Comparison of ENCODE assay signal across 9 mouse cellular contexts in the genomic region with DNA sequence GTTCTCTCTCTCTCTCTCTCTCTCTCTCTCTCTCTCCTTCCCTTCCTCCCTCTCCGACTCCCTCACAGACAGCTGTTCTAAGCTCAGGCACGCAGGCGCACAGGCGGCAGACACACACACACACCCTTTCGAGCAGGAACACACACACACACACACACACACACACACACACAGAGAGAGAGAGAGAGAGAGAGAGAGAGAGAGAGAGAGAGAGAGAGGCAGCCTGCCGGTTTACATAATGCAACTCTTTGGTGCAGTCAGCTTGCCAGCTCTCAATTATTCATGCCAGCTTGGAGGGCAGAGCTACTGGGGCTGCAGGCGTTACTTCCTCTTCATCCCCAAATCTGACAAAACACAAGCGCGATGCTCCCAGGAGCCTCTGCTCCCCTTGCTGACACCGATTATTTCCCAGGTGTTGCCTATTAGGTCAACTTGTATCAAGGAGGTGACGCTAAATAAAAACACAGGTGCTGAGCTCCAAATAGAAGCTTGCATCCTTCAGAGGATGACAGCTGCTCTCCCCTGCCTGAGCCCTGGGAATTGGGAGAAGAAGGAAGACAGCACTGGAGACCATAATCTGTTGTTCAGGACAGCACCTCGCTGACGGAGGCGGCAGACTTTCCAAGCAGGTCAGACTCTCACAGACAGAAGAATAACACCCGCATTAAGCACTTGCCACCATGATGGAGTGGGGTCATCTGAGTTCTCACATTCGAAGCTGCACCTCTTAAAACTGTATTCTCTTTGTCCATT.
A peak's percentile ranks its signal among the peaks of the same experiment; 100 is the strongest.
DNase-seq lines count a peak whose midpoint lies in the region; ATAC-seq lines count a peak whose summit lies in the region.
"Had no signal": no experiment of that assay in that cellular context is flagged by ENCODE, and none has a peak within 500 bp of the region (broad histone marks: within the 10 kb centered on the region; RNA-seq: fewer than 3 reads in every experiment).

No protein-coding gene starts in this region.

- peak overlapping the region; percentile 44 for H3K4me3 ChIP-seq in heart, embryonic 13.5 days

- peak; percentile 93 for DNase-seq in heart, adult 11 months
- no peak for DNase-seq in heart, adult 8-10 months (ENCODE audit: low spot score)
- DNase-seq in embryo, embryonic 11.5 days (ENCODE audit: low read depth, low spot score), result peak; percentile 26
- DNase-seq in layer of hippocampus, adult 9-11 months, result peak; percentile 89
- peak; percentile 67 for DNase-seq in lung, postnatal 10 days
- DNase-seq in right cerebral cortex, adult 18-20 months, result peak; percentile 87

- no peaks in the 10 kb centered on the region for H3K27me3 ChIP-seq in heart, embryonic 13.5 days (replicated peaks)
- H3K27me3 ChIP-seq: CH12.LX had no signal

- H3K36me3 ChIP-seq in heart, embryonic 13.5 days, result no peaks in the 10 kb centered on the region

- H3K9me3 ChIP-seq in heart, embryonic 13.5 days, result 0 out of 2 replicates have a peak, but pooled peaks cover 2% of the 10 kb centered on the region

- peak overlapping the region; percentile 67 for H3K9ac ChIP-seq in heart, embryonic 13.5 days

- no peak for ATAC-seq in heart, embryonic 13.5 days (ENCODE audit: extremely low read depth, insufficient number of reproducible peaks, low FRiP score, low TSS enrichment)
- ATAC-seq in megakaryocyte-erythroid progenitor cell, adult 5-6 weeks (replicated peaks; ENCODE audit: low FRiP score, low TSS enrichment, poor library complexity, severe bottlenecking), result no peak

- H3K27ac ChIP-seq in heart, embryonic 13.5 days (replicated peaks), result no peak overlapping the region

- H3K4me2 ChIP-seq in heart, embryonic 13.5 days, result peak overlapping the region; percentile 69

- 22% methylated on average over 16 of the region's 16 CpGs for WGBS in heart, embryonic 13.5 days

- peaks cover 34% of the 10 kb centered on the region for H3K4me1 ChIP-seq in heart, embryonic 13.5 days
